Mouse (Mus musculus) neutrophil, adult 65 days (primary cell): Measurements from ENCODE around the gene Tent4a. TPM values are rescaled to one million over a fixed set of nuclear protein-coding genes. Genes with fewer than 3 reads are reported as not detected.

Source experiments
- total RNA-seq: library from RNA; stranded (reverse); gene quantifications from 2 replicates; pipeline ENCODE4 v1.2.4, GENCODE M21; 2023

Gene Tent4a
- total RNA-seq, result 10.6 and 12.8 TPM in 2 replicates

GRCm38 (mm10) chr13:69534334-69534653 lies at the start of gene Tent4a:
Gene Tent4a, minus strand, starts transcription at chr13:69534617.

GRCm38 (mm10) chr13:69533405-69534333 lies 748 bp downstream of the Tent4a start, which contains the start of gene Nsun2:
Gene Nsun2, plus strand, starts transcription at chr13:69533746.

Other genes starting within 250 kb of the Tent4a start
- gene Nsun2, start 871 bp downstream of the Tent4a start, total RNA-seq, result 22.3 and 33.3 TPM in 2 replicates
- 0.41 and 2.4 TPM in 2 replicates for gene Srd5a1, start 76.8 kb upstream of the Tent4a start, total RNA-seq
- gene Ube2ql1, start 205.3 kb upstream of the Tent4a start, total RNA-seq, result not detected in 2 replicates